Mouse (Mus musculus): ENCODE results near the gene Zfp69.

DNA sequence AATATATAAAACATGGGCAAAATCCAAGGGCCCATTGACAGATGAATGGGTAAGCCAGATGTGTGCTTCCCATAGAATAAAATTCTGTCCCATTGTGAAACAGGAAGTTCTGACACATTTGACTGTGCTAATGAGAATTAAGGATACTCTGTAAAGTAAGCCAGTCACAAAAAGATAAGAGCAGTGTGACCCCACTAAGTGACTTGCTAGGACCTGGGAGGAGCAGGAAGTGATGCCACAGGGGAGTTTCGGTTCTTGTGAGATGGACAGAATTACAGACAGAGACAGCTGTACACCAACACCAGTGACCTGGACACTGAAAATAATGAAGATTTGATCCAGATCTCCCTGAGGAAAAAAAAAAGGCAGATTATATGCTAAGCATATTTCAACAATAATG, 37.6 kb downstream of the Zfp69 start:
- no peak for TF ChIP-seq CTCF (IDR thresholded peaks at IDR 0.05; ENCODE audit: extremely low read depth, insufficient read depth, insufficient read length, insufficient replicate concordance)
- no peak for TF ChIP-seq POLR2A (IDR thresholded peaks at IDR 0.05; ENCODE audit: low read depth, low read length)

Data from spleen, adult 2 months (tissue).